Mouse (Mus musculus) intestine, embryonic 14.5 days (tissue): ENCODE measurements at regions not wholly inside any gene's neighbourhood (a gene's known extent, or its start where the extent isn't known, plus 50 kb on each side); places are given as distances from the start of the nearest gene placed in this dataset.

Experiments
- ATAC-seq: fragments of 200-750 bp; cut with Nextera tagmentation; replicated peaks from 2 replicates; pipeline ENCODE4 v1.8.0; 2017; ENCODE audit warnings: low read depth, moderate number of reproducible peaks, moderate TSS enrichment, moderate library complexity; ENCODE audit not compliant: low FRiP score, low TSS enrichment
- DNase-seq: peaks from one replicate; pipeline ENCODE4 v3.0.0-alpha.2; 2018; ENCODE audit warnings: low spot score
- H3K27ac ChIP-seq: fragments of 300-500 bp; sonication (generic); 2 replicates; pipeline ENCODE4 v1.5.1; 2014; ENCODE audit warnings: low read depth, mild to moderate bottlenecking, control low read depth
- H3K27me3 ChIP-seq: fragments of 300-500 bp; sonication (generic); replicated peaks from 2 replicates; pipeline ENCODE4 v1.6.1; 2014; ENCODE audit warnings: low read length, control low read depth; ENCODE audit not compliant: control insufficient read depth, insufficient read depth
- H3K36me3 ChIP-seq: fragments of 300-500 bp; sonication (generic); 2 replicates; pipeline ENCODE4 v1.6.1; 2014; ENCODE audit warnings: low read length, control low read depth; ENCODE audit not compliant: control insufficient read depth, insufficient read depth
- H3K4me1 ChIP-seq: fragments of 300-500 bp; sonication (generic); replicated peaks from 2 replicates; pipeline ENCODE4 v1.6.1; 2014; ENCODE audit warnings: low read length, control low read depth, mixed read lengths; ENCODE audit not compliant: control insufficient read depth, insufficient read depth
- H3K4me2 ChIP-seq: fragments of 300-500 bp; sonication (generic); 2 replicates; pipeline ENCODE4 v1.6.1; 2014; ENCODE audit warnings: low read length
- H3K4me3 ChIP-seq: fragments of 300-500 bp; sonication (generic); 2 replicates; pipeline ENCODE4 v1.5.1; 2014; ENCODE audit warnings: low read depth, low read length, control low read depth, mixed read lengths
- H3K9ac ChIP-seq: fragments of 300-500 bp; sonication (generic); 2 replicates; pipeline ENCODE4 v1.6.1; 2014; ENCODE audit warnings: mild to moderate bottlenecking, low read length
- H3K9me3 ChIP-seq: fragments of 300-500 bp; sonication (generic); 2 replicates; pipeline ENCODE4 v1.6.1; 2016; ENCODE audit warnings: low read length, control low read depth; ENCODE audit not compliant: control insufficient read depth
- WGBS: fragments of 180-500 bp; shearing (Covaris S2); extraction: QIAGEN DNeasy Blood & Tissue Kit; methylation state at CpG from one replicate; pipeline ENCODE4 v1.1.7; 2014; 5-methylcytosine and 5-hydroxymethylcytosine counted together

- Histone ChIP-seq H3K27ac (no peak overlapping the region), H3K4me2 (no peak overlapping the region), H3K36me3 (no peaks in the 10 kb centered on the region), H3K9me3 (no peaks in the 10 kb centered on the region), H3K27me3 (no peaks in the 10 kb centered on the region), H3K9ac (no peak overlapping the region), H3K4me3 (no peak overlapping the region), H3K4me1 (0 out of 2 replicates have a peak, but pooled peaks cover 5% of the 10 kb centered on the region)
- DNase-seq (no peak), ATAC-seq (no peak)
- 58% methylated on average over 8 of the region's 8 CpGs for WGBS
Observed at GRCm38 (mm10) chr1:153962161-153962720, 62.2 kb upstream of the Teddm2 start.

GRCm38 (mm10) chr1:153963744-153964342 is 63.8 kb upstream of the Teddm2 start:
- H3K9ac ChIP-seq: no peak overlapping the region
- WGBS: 30% methylated on average over 9 of the region's 9 CpGs
- ATAC-seq (no peak), DNase-seq (no peak)
- H3K36me3 ChIP-seq: no peaks in the 10 kb centered on the region
- H3K4me2 ChIP-seq: no peak overlapping the region
- no peak overlapping the region for H3K4me3 ChIP-seq
- H3K9me3 ChIP-seq: no peaks in the 10 kb centered on the region
- peak overlapping the region; percentile 30 for H3K27ac ChIP-seq
- H3K27me3 ChIP-seq: no peaks in the 10 kb centered on the region
- H3K4me1 ChIP-seq: 0 out of 2 replicates have a peak, but pooled peaks cover 5% of the 10 kb centered on the region

- Histone ChIP-seq H3K4me2 (no peak overlapping the region), H3K9me3 (no peaks in the 10 kb centered on the region), H3K4me1 (no peaks in the 10 kb centered on the region), H3K27me3 (no peaks in the 10 kb centered on the region), H3K4me3 (no peak overlapping the region), H3K9ac (no peak overlapping the region), H3K27ac (no peak overlapping the region), H3K36me3 (no peaks in the 10 kb centered on the region)
- WGBS: 69% methylated on average over 4 of the region's 4 CpGs
- no peak for DNase-seq
- ATAC-seq: no peak
Observed at GRCm38 (mm10) chr1:153969401-153969800, 69.4 kb upstream of the Teddm2 start.

GRCm38 (mm10) chr1:153974300-153974699 is 74.3 kb upstream of the Teddm2 start:
- Histone ChIP-seq H3K4me3 (no peak overlapping the region), H3K4me1 (no peaks in the 10 kb centered on the region; the same call in 1 of the 2 replicates), H3K27ac (no peak overlapping the region), H3K9ac (no peak overlapping the region), H3K9me3 (no peaks in the 10 kb centered on the region), H3K36me3 (no peaks in the 10 kb centered on the region), H3K27me3 (no peaks in the 10 kb centered on the region), H3K4me2 (no peak overlapping the region)
- DNase-seq (no peak), ATAC-seq (no peak)
- WGBS: 69% methylated on average over 1 of the region's 1 CpGs

GRCm38 (mm10) chr1:153977963-153978726 is 78.1 kb upstream of the Teddm2 start:
- H3K4me2 ChIP-seq: no peak overlapping the region
- no peaks in the 10 kb centered on the region; the same call in 1 of the 2 replicates for H3K4me1 ChIP-seq
- DNase-seq: no peak
- no peaks in the 10 kb centered on the region for H3K9me3 ChIP-seq
- no peak overlapping the region for H3K9ac ChIP-seq
- 67% methylated on average over 5 of the region's 5 CpGs for WGBS
- no peaks in the 10 kb centered on the region for H3K27me3 ChIP-seq
- no peak overlapping the region for H3K4me3 ChIP-seq
- ATAC-seq: no peak
- H3K36me3 ChIP-seq: no peaks in the 10 kb centered on the region
- no peak overlapping the region for H3K27ac ChIP-seq

- ATAC-seq (no peak), DNase-seq (no peak)
- no peak overlapping the region for H3K9ac ChIP-seq
- H3K4me1 ChIP-seq: no peaks in the 10 kb centered on the region; the same call in 1 of the 2 replicates
- H3K4me2 ChIP-seq: no peak overlapping the region
- no peak overlapping the region for H3K27ac ChIP-seq
- 58% methylated on average over 6 of the region's 6 CpGs for WGBS
- no peak overlapping the region for H3K4me3 ChIP-seq
- H3K9me3 ChIP-seq: no peaks in the 10 kb centered on the region
- no peaks in the 10 kb centered on the region for H3K27me3 ChIP-seq
- no peaks in the 10 kb centered on the region for H3K36me3 ChIP-seq
Observed at GRCm38 (mm10) chr1:153980886-153981285, 80.9 kb upstream of the Teddm2 start.

GRCm38 (mm10) chr1:153985595-153985994 is 85.6 kb upstream of the Teddm2 start:
- no peaks in the 10 kb centered on the region for H3K36me3 ChIP-seq
- no peak overlapping the region for H3K4me3 ChIP-seq
- no peak overlapping the region for H3K9ac ChIP-seq
- no peak for DNase-seq
- H3K27ac ChIP-seq: no peak overlapping the region
- 84% methylated on average over 5 of the region's 5 CpGs for WGBS
- no peaks in the 10 kb centered on the region for H3K4me1 ChIP-seq
- ATAC-seq: no peak
- no peaks in the 10 kb centered on the region for H3K27me3 ChIP-seq
- H3K4me2 ChIP-seq: no peak overlapping the region
- H3K9me3 ChIP-seq: no peaks in the 10 kb centered on the region

- H3K4me1 ChIP-seq: no peaks in the 10 kb centered on the region
- ATAC-seq (no peak; the same call in 1 of the 2 replicates), DNase-seq (no peak)
- H3K9me3 ChIP-seq: no peaks in the 10 kb centered on the region
- no peak overlapping the region for H3K4me2 ChIP-seq
- no peaks in the 10 kb centered on the region for H3K27me3 ChIP-seq
- H3K36me3 ChIP-seq: no peaks in the 10 kb centered on the region
- H3K4me3 ChIP-seq: no peak overlapping the region
- WGBS: 67% methylated on average over 6 of the region's 6 CpGs
- no peak overlapping the region for H3K27ac ChIP-seq
- no peak overlapping the region for H3K9ac ChIP-seq
Observed at GRCm38 (mm10) chr1:153986632-153987031, 86.6 kb upstream of the Teddm2 start.
